Mouse (Mus musculus) ES-E14 (cell line): Measurements from ENCODE around the gene Ankrd34a.

Source experiments
- MAFK ChIP-seq: IDR thresholded peaks from 2 replicates; pipeline ENCODE4 v1.6.1; 2014; ENCODE audit warnings: mild to moderate bottlenecking, low read depth, low read length, inconsistent platforms; ENCODE audit not compliant: insufficient read depth
- ZNF384 ChIP-seq: IDR thresholded peaks from 2 replicates; pipeline ENCODE4 v1.6.1; 2012; ENCODE audit warnings: low read depth, low read length, inconsistent platforms

DNA sequence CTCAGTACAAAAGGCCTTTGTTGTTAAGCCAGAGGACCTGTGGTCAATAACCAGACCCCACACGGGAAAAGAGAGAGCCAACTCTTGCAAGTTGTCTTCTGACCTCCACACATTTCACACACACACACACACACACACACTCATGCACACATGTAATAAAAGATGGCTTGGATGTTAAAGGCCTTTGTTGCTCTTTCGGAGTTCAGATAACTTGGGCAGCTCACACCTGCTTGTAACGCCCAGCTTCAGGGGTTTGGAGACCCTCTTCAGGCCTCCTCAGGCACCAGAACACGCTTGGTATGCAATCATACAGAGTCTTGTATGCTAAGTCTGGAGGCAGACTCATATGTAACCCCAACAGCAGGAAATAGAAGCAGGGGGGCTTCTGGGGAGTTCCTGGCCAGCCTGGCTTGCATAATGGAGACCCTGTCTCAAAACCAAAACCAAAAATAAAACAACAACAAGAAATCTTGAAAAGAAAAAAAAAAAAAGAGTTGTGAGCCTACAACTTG, 17.1 kb upstream of the Ankrd34a start:
- TF ChIP-seq MAFK: no peak
- TF ChIP-seq ZNF384: no peak
